Mouse (Mus musculus): ENCODE measurements around the gene Dnaaf2. TPM values are rescaled to one million over a fixed set of nuclear protein-coding genes. Genes with fewer than 3 reads are reported as not detected.

Dnaaf2 gene
- total RNA-seq, 2 experiments from 2014 or later, result 6.0 to 11.9 TPM

Other genes starting within 250 kb of the Dnaaf2 start
- gene Rps29, start 39.2 kb downstream of the Dnaaf2 start, total RNA-seq (2014; fragmentation: Nextera tagmentation), result 4,414 and 4,457 TPM in 2 replicates
- 1,975 and 2,681 TPM in 2 replicates for gene Rps29, start 39.2 kb downstream of the Dnaaf2 start, total RNA-seq (2017)
- 29.1 and 39.8 TPM in 2 replicates for gene Lrr1, start 29.6 kb downstream of the Dnaaf2 start, total RNA-seq (2014; fragmentation: Nextera tagmentation)
- gene Lrr1, start 29.6 kb downstream of the Dnaaf2 start, total RNA-seq (2017), result 6.3 and 18.6 TPM in 2 replicates
- 987 and 1,085 TPM in 2 replicates for gene Rpl36al, start 14.3 kb downstream of the Dnaaf2 start, total RNA-seq (2014; fragmentation: Nextera tagmentation)
- 1,369 and 1,396 TPM in 2 replicates for gene Rpl36al, start 14.3 kb downstream of the Dnaaf2 start, total RNA-seq (2017)
- gene Mgat2, start 14.3 kb downstream of the Dnaaf2 start, total RNA-seq (2014; fragmentation: Nextera tagmentation), result 30.1 and 32.4 TPM in 2 replicates
- gene Mgat2, start 14.3 kb downstream of the Dnaaf2 start, total RNA-seq (2017), result 69.0 and 75.7 TPM in 2 replicates
- gene Gm49383, start 1.3 kb downstream of the Dnaaf2 start, total RNA-seq (2014; fragmentation: Nextera tagmentation), result 7.8 and 24.2 TPM in 2 replicates
- gene Gm49383, start 1.3 kb downstream of the Dnaaf2 start, total RNA-seq (2017), result 42.3 and 48.1 TPM in 2 replicates
- 24.6 and 33.2 TPM in 2 replicates for gene Gm49384, start 5.8 kb upstream of the Dnaaf2 start, total RNA-seq (2014; fragmentation: Nextera tagmentation)
- 18.5 and 30.4 TPM in 2 replicates for gene Gm49384, start 5.8 kb upstream of the Dnaaf2 start, total RNA-seq (2017)
- 67.3 and 69.2 TPM in 2 replicates for gene Pole2, start 29.8 kb upstream of the Dnaaf2 start, total RNA-seq (2014; fragmentation: Nextera tagmentation)
- gene Pole2, start 29.8 kb upstream of the Dnaaf2 start, total RNA-seq (2017), result 39.8 and 44.5 TPM in 2 replicates
- gene Klhdc1, start 42.7 kb upstream of the Dnaaf2 start, total RNA-seq (2014; fragmentation: Nextera tagmentation), result 6.3 and 9.5 TPM in 2 replicates
- gene Klhdc1, start 42.7 kb upstream of the Dnaaf2 start, total RNA-seq (2017), result 7.3 and 7.7 TPM in 2 replicates
- 55.9 and 87.4 TPM in 2 replicates for gene Klhdc2, start 98.3 kb upstream of the Dnaaf2 start, total RNA-seq (2014; fragmentation: Nextera tagmentation)
- 90.1 and 107 TPM in 2 replicates for gene Klhdc2, start 98.3 kb upstream of the Dnaaf2 start, total RNA-seq (2017)
- 70.0 and 101 TPM in 2 replicates for gene Nemf, start 158.7 kb upstream of the Dnaaf2 start, total RNA-seq (2014; fragmentation: Nextera tagmentation)
- 168 and 179 TPM in 2 replicates for gene Nemf, start 158.7 kb upstream of the Dnaaf2 start, total RNA-seq (2017)
- 76.7 and 105 TPM in 2 replicates for gene Arf6, start 173.7 kb upstream of the Dnaaf2 start, total RNA-seq (2014; fragmentation: Nextera tagmentation)
- 98.8 and 150 TPM in 2 replicates for gene Arf6, start 173.7 kb upstream of the Dnaaf2 start, total RNA-seq (2017)
- not detected in 2 replicates for gene Gm9887, start 174.0 kb upstream of the Dnaaf2 start, total RNA-seq (2014; fragmentation: Nextera tagmentation)
- not detected in 2 replicates for gene Gm9887, start 174.0 kb upstream of the Dnaaf2 start, total RNA-seq (2017)